Mouse (Mus musculus) embryo, embryonic 9.5 days (tissue): ENCODE measurements around the gene Txnrd2.
A peak's percentile ranks its signal among the peaks of the same experiment; 100 is the strongest.

Experiments
- DNase-seq: peaks from one replicate; pipeline ENCODE4 v3.0.0-alpha.2; 2017; ENCODE audit errors: extremely low spot score

Gene Txnrd2

DNA sequence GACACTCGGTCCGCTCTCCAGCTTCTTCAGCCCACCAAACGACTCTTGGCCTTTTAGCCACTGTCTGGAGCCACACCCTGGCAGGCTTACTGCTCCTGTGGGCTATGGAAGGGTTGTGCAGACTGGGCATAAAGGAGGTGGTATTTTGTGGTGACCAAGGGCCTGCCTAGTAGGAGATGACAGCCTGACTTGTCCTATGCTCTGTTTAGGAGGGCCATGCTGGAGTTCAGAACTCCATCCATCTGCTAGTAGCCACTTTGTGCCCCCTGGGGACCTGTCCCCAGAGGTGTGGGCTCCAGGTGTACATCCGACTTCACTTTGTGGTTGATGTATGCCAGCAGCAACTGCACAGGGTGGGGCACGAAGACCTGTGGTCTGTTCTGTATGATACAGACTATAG lies 32.6 kb upstream of the Txnrd2 start:
- no peak for DNase-seq

GRCm38 (mm10) chr16:18394056-18394455 lies 32.1 kb upstream of the Txnrd2 start:
- no peak for DNase-seq

- no peak for DNase-seq
Observed at GRCm38 (mm10) chr16:18394777-18395619, 31.2 kb upstream of the Txnrd2 start.

DNA sequence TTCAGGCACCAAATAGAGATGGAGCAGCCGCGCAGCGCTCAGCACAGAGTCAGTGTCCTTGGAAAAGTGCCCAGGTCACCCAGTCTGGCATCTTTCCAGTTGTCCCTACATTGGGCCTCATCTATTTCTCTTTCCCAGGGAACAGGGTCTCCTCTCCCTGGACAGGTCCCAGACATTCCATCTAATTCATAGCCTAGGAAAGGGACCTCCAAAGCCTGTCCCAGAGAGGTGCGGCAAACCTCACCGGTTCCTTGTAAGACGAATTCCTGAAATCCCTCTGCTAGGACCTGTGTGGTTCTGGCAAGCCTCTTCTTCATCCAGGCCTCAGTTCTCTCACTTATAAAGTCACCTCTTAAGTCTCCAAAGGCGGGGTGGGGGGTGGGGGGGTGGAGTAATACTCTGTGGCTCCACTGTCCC lies 30.6 kb upstream of the Txnrd2 start:
- DNase-seq = no peak

GRCm38 (mm10) chr16:18396201-18396600 lies 30.0 kb upstream of the Txnrd2 start:
- no peak for DNase-seq

DNA sequence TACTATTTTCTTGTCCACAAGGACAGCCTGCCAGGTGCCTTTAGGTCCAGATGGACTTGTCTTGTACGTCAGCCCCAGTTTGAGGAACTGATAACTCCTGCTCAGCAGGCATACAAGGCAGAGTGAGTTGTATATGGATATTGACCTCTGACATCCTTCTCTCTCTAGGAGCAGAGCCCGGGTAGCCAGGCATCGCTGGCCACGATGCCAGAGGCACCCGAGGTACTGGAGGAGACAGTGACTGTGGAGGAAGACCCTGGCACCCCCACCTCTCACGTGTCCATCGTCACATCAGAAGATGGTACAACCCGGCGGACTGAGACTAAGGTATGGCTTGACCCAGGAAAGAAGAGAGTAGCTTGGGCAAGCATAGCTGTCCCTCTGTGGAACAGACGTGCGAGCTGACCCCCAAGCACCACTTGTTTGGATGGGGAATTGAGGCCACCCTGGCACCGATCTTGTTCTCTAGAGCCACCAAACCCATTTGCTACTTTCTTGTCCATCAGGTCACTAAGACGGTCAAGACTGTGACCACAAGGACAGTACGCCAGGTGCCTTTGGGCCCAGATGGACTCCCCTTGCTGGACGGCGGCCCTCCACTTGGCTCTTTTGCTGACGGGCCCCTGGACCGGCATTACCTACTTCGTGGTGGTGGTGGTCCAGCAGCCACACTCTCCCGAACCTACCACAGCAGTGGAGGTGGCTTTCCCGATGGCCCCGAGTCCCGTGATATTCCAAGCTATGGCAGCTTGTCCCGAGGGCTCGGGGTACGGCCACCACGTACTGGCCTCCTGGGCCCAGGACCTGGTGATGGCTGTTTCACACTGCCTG lies 29.2 kb upstream of the Txnrd2 start:
- no peak for DNase-seq

DNA sequence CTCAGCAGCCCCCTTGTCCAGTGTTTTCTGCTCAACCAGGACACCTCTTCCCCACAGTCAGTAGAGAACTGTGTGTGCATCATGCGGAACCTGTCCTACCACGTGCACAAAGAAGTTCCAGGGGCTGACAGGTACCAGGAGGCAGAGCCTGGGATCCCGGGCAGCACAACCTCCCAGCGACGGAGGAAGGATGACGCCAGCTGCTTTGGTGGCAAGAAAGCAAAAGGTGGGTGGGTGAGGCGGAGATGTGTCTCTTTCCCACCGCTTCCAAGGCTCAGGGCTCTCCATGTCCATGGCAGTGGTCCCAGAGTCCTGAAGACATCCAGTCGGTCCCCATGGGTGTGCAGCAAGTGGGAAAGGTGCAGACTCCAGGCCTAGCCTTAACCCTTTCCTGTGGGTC lies 26.2 kb upstream of the Txnrd2 start:
- no peak for DNase-seq

DNA sequence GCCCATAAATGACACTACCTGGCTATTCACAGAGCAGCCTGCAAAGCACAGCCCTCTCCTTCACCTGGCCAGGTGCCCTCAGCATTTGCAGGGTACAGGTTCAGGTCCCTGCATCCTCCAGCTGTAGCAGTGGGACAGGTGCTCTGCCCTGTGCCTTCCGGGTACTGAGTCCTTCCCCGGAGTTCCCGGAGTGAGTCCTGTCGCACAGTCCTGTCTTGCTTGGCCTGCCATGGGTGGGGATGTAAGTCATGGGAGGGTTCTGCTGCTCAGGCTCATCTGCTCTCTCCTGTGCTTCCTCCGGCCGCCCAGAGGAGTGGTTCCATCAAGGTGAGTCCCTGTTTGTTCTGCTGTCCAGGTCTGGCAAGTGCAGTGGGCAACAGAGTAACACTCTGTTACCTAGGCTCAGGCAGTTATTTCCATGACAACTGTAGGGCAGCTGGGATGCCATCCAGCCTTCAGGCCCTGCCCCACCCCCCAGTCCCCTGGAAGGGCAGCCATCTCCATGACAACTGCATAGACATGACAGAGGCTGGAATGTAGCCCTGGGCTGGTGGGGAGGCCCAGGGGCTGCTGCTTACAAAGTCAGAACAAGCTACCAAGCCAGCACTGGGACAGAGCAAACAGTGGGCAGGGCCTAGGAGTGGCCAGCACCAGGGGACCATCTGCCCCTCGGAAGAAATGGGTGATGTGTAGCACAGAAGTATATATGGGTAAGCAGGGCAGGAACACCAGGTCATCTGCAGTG lies 25.5 kb upstream of the Txnrd2 start:
- peak; percentile 85 for DNase-seq

DNA sequence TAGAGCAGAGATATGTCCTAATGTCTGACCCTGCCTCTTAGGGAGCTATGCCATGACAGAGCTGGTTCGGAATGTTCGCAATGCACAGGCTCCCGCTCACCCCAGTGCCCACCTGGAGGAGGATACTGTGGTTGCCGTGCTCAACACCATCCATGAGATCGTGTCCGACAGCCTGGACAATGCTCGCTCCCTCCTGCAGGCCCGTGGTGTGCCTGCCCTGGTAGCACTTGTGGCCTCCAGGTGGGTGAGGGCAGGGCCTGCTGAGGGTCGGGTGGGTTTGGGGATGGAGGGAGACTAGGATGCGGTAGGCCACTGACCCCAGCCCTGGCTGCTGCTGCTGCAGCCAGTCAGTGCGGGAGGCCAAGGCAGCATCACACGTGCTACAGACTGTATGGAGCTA lies 22.9 kb upstream of the Txnrd2 start:
- no peak for DNase-seq

DNA sequence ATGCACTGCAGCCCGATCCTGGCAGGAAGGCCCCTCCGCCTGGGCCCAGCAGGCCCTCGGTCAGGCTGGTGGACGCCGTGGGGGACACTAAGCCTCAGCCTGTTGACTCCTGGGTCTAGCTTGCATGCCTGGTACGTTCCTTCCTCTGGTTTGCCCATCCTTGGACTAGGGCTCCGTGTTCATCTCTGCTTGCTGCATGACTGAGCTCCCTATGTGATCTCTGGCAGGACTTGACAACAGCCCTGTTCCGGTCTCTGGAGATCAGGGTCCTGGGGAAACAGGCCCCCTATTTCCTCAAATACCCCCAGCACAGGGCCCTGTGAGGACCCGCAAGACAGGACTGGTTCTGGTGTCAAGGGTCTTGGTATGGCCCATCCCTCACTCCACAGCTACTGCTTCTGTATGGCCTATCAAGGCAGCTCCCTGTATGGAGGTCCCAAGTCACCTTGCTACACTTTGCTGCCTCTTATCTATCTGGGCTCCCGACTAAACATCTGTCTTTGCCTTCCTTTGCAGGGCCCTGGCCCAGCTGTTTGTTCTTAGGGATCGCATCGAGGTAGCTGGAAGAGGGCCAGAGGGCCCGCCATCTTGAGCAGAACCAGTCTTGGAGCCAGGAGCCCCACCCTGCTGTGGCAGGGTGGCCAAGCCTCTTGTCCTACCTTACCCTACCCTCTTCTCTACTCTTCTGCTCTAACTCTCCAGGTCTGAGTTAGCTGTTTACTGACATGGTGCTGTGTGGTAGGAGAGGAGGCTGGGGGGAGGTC lies 20.9 kb upstream of the Txnrd2 start:
- no peak for DNase-seq

DNA sequence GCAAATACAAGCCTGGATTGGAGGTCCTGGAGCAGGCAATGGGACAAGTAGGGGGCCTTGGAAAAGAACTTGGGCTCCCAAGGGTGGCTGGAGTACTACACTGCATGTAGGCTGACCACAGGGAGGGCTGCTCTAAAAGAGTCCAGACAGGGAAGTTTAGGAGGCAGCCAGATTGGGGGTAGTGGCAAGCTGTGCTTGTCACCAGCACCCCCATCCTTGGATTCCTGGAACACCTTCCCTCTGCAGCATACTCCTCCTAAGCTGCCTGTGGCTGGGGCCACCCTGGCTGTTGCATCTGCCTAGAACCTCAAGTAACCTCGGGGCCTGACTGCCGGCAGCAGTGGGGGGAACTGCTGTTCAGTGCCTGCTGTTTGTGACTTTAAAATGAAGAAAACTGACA lies 20.3 kb upstream of the Txnrd2 start:
- DNase-seq = no peak

- peak; percentile 54 for DNase-seq
Observed at GRCm38 (mm10) chr16:18406293-18406692, 19.9 kb upstream of the Txnrd2 start.

DNA sequence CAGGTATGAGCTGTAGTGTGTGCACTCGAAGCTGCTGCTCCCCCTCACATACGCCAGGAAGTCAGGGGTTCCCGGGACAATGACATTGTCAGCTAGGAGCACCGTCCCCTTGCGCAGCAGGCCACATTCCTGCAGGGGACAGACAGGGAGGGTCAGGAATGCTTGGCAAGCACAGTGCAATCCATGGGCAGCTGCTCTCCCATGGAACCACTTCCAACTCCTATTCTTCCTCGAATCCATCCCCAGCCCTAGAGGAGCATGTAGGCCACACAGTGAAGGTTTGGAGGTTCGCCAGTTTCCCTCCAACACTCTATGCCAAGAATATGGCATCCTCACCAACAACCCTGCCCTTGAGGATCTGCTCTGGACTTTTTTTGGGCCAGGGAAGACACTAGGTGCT lies 18.3 kb upstream of the Txnrd2 start:
- DNase-seq = no peak

DNA sequence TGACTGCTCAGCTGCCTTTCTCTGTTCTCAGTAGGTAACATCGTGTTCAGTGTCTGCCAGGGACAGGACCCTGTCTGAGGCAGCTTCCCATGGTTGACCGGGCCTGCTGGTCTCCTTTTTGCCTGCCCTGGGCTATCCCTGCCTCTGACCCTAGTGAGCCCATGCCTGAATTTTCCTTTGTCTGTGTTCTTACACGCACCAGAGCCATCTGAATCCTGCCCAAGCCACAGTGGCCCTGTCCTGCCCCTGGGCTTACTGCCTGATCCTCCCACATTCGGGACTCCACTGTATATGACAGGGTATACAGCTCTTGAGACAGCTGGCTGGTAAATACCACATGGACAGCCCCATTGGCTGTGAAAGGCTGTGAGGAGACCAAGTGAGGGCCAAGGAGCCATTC lies 16.4 kb upstream of the Txnrd2 start:
- no peak for DNase-seq

DNA sequence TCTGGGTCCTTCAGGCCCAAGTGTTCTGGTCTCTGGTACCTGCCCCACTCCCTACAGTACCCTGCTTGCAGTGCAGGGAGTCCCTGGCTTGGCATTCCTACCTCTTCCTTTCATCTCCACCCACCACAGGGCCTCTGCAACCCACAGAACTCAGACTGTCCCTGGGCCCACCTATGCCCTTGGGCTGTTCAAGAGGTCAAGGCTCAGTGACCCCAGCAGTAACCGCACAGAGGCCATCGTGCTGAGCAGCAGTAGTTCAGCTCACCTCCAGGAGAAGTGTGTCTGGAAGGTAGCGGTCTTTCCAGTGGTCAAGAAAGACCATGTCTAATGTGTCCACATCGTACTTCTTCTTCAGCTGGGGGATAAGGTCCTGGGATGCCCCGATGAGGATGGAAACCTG lies 15.8 kb upstream of the Txnrd2 start:
- no peak for DNase-seq

DNA sequence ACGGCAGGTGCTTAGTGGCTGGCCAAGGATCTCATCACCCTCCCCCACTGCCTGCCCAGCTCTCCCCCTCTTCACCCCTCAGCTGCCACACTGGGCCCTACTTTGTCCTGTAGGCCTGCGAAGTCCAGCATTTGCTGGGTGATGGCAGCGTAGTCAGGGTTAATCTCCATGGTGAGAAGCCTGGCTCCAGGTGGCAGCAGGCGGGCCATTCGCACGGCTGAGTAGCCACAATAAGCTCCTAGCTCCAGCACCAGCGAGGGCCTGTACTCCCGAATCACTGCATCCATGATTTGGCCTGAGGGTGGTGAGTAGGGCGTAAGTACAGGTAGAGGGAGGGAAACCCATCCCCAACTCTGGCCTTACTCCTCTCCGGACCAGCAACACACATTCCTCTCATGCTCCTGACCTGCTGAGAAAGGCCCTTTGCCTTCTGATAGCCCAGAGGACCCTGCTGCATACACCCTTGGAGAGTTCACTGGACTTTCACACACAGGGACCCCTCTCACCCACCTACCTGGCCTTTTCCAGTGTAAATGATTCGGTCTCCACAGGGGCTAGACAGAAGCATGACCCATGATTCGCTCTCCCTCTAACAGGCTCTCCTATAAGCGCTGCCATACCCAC lies 15.0 kb upstream of the Txnrd2 start:
- DNase-seq = no peak

DNA sequence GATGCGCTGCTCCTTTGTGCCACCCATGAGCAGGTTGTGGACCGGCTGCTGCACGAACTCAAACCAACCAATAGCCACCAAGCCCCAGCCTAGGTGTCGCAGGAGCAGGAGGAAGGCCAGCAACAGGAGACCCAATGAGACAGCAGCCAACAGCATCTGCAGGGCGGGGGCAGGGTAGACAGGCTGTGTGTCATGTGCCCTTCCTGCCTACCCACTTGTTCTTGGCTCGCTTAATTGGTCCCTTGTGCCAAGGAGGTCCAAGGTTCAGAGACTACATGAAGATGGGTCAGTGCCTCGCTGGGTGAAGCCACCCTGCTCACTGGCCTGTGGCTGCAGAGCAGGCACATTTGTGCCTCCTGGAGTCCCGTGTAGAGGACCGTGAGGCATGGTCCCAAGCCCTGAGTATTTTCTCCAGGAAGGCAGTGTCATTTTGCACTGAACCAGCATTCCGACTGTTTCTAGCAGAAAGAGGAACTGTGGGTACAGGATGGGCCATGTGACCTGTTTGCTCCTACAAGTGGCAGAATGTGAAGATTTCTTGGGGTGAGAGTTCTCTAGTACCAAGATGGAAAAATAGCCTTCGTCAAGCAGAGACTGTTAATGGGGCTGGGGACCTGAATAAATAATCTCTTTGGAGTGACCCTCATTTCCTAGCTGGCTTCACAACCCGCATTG lies 14.2 kb upstream of the Txnrd2 start:
- DNase-seq = no peak

- no peak for DNase-seq
Observed at GRCm38 (mm10) chr16:18413032-18413816, 13.0 kb upstream of the Txnrd2 start.

- no peak for DNase-seq
Observed at GRCm38 (mm10) chr16:18416094-18416761, 10.0 kb upstream of the Txnrd2 start.
